19 mouse cellular contexts compared by ENCODE assay signal in the genomic region with DNA sequence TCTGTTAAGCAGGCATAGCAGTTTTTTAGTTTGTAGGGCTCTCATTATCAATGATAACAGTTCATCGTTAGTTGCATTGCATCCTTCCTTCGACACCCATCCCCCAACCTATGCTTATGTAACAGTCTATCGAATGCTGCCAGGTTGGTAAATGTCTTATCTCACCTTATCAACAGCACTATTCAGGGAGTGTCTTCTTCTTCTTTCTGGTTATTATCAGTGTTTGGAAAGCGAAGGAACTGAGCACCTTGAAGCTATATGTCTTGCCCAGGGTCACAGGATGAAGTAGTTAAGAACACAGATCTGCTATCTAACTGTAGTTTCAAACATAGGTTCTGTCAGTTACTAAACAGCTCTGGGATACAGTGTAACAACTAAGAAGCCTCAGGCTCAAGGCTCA. TPM values are rescaled to one million over a fixed set of nuclear protein-coding genes. Genes with fewer than 3 reads are reported as not detected.
"Had no signal": no experiment of that assay in that cellular context is flagged by ENCODE, and none has a peak within 500 bp of the region (broad histone marks: within the 10 kb centered on the region; RNA-seq: fewer than 3 reads in every experiment).

No protein-coding gene starts in this region.

- H3K36me3 ChIP-seq: intestine, embryonic 15.5 days; kidney, embryonic 15.5 days; lung, embryonic 15.5 days had no signal

- H3K9me3 ChIP-seq: intestine, embryonic 15.5 days; kidney, embryonic 15.5 days; lung, embryonic 15.5 days had no signal

- H3K4me3 ChIP-seq: intestine, embryonic 15.5 days; kidney, embryonic 15.5 days; left cerebral cortex, adult 2 months; lung, embryonic 15.5 days had no signal

- H3K27ac ChIP-seq: intestine, embryonic 15.5 days; left cerebral cortex, adult 2 months; liver, embryonic 14.5 days; lung, embryonic 15.5 days had no signal

- H3K9ac ChIP-seq: intestine, embryonic 15.5 days; kidney, embryonic 15.5 days; liver, embryonic 14.5 days; lung, embryonic 15.5 days had no signal

- H3K4me2 ChIP-seq: intestine, embryonic 15.5 days; kidney, embryonic 15.5 days; liver, embryonic 11.5 days; lung, embryonic 15.5 days; midbrain, embryonic 11.5 days had no signal

- DNase-seq: kidney, adult 2 months; kidney, postnatal 10 days; kidney, postnatal 36 days; layer of hippocampus, postnatal 36 days; lung, adult 18-20 months; lung, postnatal 14 days; lung, postnatal 4 days; midbrain, embryonic 14.5 days; retina, postnatal 1 day; thymus, adult 18-20 months; thymus, postnatal 36 days had no signal

RNA-seq across cellular contexts. Expression of gene Hoxc4, which starts 49.0 kb away (rescaled TPM):
- polyA plus RNA-seq: midbrain, embryonic 11.5 days; midbrain, embryonic 14.5 days; midbrain, postnatal 0 days had no signal
